Mouse (Mus musculus) ES-E14 (cell line): ENCODE results near the gene Bbs12.

ENCODE experiments used
- CHD2 ChIP-seq: IDR thresholded peaks from 2 replicates; pipeline ENCODE4 v1.6.1; 2014; ENCODE audit warnings: mild to moderate bottlenecking, low read depth, low read length, inconsistent platforms
- HCFC1 ChIP-seq: IDR thresholded peaks from 2 replicates; pipeline ENCODE4 v1.6.1; 2012; ENCODE audit warnings: low read length, inconsistent platforms, borderline replicate concordance; ENCODE audit not compliant: insufficient read depth
- MAFK ChIP-seq: IDR thresholded peaks from 2 replicates; pipeline ENCODE4 v1.6.1; 2014; ENCODE audit warnings: mild to moderate bottlenecking, low read depth, low read length, inconsistent platforms; ENCODE audit not compliant: insufficient read depth
- ZNF384 ChIP-seq: IDR thresholded peaks from 2 replicates; pipeline ENCODE4 v1.6.1; 2012; ENCODE audit warnings: low read depth, low read length, inconsistent platforms

DNA sequence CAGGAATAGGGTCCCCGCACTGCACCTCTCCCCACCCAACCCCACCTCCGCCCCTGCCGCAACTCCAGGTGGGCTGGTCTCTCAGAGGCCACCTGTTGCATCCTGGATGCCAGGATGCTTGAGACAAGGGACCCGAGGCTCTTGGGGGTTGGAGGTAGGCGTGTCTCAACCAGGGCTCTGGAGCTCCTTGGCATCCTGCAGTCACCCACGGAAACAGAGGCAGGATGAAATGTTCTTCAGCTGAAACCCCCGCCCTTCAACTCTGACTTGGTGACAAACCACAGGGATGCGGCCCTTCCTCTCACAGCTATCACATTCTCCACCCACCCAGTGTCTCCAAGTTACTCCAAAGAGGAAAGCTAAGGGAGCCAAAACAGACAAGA, 36.8 kb downstream of the Bbs12 start:
- no peak for TF ChIP-seq ZNF384
- no peak for TF ChIP-seq MAFK
- no peak for TF ChIP-seq CHD2
- TF ChIP-seq HCFC1: no peak
